Mouse (Mus musculus) lung, postnatal 14 days (tissue): Measurements from ENCODE around the gene Actr6.
A peak's percentile ranks its signal among the peaks of the same experiment; 100 is the strongest.

Source experiments
- DNase-seq: peaks from one replicate; pipeline ENCODE4 v3.0.0; 2021

Actr6 gene

GRCm38 (mm10) chr10:89732001-89732794 is at the start of gene Actr6:
TSS of gene Actr6 (minus strand) at chr10:89732295.
- peak; percentile 95 for DNase-seq

DNA sequence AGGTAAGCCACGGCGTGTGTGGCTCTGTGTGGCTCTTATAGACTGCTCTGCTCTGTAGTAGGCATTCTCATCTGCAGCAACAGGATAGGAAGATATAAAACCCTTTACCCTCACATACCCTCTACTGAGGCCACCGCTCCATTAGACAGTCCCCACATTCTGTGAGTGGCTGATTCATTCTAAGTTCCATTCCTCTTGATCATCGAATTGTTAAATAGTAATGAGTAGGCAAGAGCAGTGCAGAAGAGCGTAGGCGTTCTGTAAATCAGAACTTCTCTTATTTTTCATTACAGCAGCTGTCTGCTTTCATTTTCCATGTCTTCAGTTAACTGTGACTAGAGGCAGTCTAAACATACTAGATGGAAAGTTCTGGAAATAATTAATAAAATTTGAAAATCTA is 43.9 kb upstream of the Actr6 start:
- DNase-seq, result no peak

DNA sequence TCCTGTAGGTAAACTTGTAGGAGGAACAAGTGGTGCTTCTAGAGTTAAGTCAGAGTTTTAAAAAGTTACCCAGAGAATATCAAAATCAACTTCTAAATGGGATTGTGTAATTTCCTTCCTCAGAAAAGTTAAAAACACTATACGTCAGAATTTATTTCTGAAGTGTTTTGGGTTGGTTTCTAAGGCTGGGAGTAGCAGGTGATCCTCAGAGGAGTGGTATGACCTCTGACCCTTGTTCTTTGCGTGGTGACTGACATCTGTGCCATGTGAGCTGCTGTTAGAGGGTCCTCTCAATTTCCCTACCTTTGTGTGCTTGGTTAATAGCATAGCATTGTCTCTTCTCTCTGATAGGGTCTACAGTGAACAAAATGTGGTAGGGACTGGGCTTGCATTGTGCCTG is 39.8 kb upstream of the Actr6 start:
- no peak for DNase-seq

- DNase-seq, result no peak
Observed at GRCm38 (mm10) chr10:89769096-89769495, 37.0 kb upstream of the Actr6 start.

DNA sequence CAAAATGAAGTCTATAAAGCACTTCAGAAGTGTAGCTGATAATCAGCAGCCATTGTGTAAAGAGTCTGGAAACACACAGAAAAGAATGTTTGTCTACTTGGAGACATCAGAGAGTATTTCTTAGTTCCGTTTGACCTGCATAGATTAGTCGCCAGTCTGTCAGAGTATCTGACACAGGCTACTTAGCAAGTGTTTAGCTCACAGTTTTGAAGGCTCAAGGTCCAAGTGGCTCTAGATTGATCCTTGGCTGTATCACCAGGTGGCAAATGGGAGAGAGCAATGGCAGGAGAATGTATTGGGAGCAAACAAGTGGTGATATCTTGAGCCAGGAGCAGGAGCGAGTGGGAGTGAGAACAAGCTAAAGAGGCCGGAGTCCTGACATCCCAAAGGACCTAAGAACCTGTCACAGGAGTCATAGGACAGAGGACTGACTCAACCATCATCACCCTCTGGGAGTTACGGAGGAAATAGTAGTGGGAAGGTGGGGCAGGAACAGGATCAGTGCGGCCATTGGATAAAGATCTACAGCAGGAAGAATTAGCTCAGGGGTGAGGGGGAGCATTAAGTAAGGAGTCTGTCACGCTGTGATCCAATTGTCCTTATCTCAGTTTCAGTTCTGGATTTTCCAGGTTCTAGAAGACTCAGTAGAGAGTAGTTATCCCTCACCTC is 36.4 kb upstream of the Actr6 start:
- DNase-seq, result no peak

DNA sequence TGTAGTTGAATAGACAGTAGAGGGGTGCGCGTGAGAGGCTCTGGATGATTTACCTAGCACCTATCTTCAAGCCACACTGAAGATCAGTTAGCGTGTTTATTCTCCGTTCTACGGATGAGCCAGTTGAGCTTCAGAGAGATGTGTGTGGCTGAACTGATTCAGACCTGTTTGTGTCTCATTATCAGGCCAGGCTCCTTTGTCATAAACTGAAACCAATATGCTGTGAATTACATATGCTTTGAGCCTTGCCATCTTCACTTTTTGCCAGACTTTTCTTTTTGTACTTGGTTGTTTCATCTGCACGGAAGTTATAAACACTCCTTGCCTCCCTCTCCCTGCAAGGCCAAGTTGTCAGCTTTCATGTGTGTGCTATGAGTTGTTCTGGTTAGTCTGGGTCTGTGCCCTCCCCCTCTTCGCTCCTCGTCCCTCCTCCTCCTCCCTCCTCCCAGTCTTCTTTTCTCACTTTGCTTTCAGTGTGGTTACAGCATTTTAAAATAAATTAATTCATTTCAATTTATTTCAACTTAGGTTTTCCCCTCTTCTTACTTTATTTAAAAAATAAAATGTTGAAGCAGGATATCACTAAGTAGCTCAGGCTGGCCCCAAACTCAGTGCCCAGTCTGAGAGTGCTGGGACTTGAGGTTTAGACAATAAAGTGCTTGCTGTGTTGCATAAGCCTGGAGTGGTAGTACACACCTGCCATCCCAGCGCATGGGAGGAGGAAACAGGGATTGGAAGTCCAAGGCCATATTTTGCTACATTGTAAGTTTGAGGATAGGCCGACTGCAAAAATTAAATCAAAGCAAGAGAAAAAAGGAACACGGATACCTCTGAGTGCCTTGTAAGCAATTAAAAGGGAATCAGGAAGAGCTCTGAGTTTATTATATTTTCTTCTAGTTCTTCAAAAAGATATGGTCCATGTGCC is 34.0 kb upstream of the Actr6 start:
- DNase-seq, result no peak

DNA sequence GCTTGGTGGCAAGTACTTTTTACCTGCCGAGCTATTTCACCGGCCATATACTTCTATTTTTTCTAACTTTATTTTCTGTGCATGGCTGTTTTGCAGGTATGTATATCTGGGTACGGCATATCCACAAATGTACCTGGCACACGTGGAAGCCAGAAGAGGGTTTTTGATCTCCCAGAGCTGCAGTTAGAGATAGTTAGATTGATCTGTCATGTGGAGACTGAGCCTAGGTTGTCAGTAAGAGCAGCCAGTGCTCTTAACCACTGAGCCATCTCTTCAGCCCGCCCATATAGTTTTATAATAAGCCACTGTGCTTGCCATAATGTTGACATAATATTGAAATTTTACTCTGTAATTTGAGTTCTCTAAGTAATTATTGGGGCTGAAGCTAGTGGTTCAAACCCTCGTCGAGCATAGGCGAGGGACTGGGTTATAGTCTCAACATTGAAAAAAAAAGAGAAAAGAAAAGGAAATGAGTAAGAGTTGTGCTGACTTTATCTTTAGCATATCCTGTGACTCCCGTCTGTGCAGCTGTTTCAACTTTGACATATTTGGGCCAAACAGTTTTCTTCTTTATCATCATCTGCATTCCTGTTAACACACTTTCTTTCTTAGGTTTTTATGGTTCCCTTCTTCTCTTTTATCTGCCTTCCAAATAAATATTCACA is 32.5 kb upstream of the Actr6 start:
- no peak for DNase-seq

DNA sequence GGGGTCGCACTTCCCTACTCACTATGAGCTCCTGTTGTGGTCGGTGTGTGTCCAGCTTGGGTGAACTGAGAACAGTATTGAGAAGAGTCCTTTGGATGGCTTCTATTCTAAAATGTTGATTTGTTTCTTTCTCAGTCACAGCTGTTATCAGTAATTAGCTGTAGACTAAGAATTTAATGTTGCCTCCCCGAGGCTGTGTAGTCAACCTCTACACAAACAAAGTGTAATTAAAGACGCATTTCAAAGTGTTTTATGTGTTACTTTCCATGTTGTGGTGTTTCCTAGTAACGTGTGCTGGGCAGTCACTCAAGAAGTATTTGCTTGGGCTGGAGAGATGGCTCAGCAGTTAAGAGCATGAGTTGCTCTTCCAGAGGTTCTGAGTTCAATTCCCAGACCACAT is 28.7 kb upstream of the Actr6 start:
- DNase-seq, result no peak

- DNase-seq, result no peak
Observed at GRCm38 (mm10) chr10:89755231-89755630, 23.1 kb upstream of the Actr6 start.

- DNase-seq, result peak; percentile 23
Observed at GRCm38 (mm10) chr10:89751069-89751468, 19.0 kb upstream of the Actr6 start.

DNA sequence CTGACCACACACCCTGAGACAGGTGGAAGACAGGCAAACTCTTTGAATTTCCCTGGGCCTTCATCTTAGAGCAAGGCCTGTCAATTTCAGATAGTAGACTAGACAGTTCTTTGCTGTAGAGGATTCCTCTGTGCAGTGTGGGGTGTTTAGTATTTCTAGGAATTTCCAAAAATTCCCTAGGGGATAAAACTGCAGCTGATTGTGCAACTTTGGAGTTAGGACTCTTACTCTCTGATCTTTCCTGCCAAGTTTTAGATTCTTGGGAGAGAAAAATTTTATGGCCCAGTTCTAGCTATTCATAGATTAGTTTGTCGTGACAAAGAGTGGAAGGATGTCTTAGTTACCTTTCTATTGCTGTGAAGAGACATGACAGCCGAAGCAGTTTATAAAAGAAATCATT is 16.5 kb upstream of the Actr6 start:
- DNase-seq, result no peak

DNA sequence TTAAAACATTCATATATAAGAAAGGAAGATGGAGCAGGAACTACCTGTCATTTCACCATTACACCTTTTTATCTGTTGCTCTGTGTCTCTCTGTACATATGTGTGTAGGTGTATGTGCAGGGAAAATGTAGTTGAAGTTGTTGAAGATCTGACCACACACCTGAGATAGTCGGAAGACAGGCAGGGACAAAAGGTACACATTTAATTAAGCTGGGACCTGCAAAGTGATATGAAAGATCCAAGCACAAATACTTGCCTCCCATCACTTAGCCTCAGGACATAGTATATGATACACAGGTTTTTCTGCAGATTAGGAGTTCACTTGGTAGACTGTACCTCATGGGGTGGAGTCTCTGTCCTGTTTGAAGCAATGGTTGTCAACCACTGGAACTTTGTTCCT is 15.8 kb upstream of the Actr6 start:
- DNase-seq, result no peak

DNA sequence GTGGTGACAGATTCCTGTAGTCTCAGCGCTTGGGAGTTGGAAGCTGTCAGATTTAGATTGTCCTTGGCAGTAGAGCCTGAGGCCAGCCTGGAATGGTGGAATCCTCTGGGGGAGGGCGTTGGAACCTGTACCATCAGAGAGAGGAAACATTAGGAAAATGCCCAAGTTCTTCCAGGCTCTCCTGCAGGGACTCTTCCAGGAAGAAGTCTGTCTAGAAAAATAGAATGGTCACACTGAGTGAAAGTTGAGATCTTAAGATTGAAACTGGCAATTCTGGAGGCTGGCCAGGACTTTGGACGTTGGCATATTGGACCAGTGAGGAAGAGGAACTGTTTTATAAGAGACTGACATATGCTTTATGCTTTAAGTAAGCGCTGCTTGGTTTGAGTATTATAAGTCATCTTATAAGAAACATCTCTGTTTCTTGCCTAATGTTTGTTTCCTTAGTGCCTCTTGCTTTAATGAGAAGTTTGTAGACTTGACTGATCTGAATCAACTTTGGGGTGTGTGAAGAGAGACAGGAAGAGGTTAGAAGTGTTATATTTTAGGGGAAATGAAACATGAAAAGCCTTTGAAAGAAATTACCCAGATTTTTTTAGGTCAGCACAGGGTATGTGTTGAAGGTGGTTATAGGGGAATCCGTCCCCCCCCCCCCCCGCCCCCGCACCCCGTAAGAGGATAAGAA is 15.3 kb upstream of the Actr6 start:
- no peak for DNase-seq

- DNase-seq, result no peak
Observed at GRCm38 (mm10) chr10:89746581-89746980, 14.5 kb upstream of the Actr6 start.

GRCm38 (mm10) chr10:89745666-89746020 is 13.5 kb upstream of the Actr6 start:
- no peak for DNase-seq

GRCm38 (mm10) chr10:89744871-89745665 is 13.0 kb upstream of the Actr6 start, which contains the start of gene Uhrf1bp1l:
TSS of gene Uhrf1bp1l (plus strand) at chr10:89744991.
- peak; percentile 96 for DNase-seq

- DNase-seq, result no peak
Observed at GRCm38 (mm10) chr10:89744341-89744740, 12.2 kb upstream of the Actr6 start.

DNA sequence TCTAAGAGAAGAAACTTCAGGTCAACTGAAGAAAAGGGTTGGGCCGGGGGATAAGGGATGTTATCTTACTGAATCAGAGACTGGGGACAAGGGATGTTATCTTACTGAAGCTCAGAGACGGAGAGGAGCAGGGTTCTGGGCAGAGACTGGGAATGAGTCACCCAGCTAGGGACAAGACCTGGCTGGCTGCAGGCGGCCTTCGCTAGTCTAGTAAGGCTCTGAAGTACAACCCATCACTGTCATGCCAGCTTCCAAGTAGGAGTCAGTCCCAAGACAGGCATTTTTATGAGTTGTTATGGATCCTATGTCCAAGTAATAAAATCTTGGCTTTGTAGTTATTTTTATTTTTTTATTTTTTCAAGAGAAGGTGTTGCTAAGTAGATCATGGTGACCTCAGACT is 11.2 kb upstream of the Actr6 start:
- DNase-seq, result no peak

GRCm38 (mm10) chr10:89740995-89741394 is 8.9 kb upstream of the Actr6 start:
- no peak for DNase-seq

DNA sequence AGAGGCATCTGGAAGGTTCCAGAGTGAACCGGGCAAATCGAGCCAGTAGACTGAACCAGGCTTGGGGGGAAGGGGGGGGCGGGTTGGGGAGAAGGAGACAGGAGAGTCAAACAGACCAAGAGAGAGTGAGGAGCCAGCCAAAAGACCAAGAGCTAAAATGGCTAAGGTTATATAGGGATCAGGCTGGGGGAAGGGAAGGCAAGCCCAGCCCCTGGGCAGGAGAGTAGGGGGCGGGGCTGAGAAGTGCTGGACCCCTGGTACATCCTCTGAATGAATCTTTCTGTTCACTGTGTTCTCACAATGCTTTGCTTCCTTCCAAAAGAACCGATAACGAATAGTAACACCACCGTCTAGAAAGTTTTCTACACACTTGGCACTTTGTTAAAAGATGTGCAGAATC is 7.6 kb upstream of the Actr6 start:
- DNase-seq, result no peak

DNA sequence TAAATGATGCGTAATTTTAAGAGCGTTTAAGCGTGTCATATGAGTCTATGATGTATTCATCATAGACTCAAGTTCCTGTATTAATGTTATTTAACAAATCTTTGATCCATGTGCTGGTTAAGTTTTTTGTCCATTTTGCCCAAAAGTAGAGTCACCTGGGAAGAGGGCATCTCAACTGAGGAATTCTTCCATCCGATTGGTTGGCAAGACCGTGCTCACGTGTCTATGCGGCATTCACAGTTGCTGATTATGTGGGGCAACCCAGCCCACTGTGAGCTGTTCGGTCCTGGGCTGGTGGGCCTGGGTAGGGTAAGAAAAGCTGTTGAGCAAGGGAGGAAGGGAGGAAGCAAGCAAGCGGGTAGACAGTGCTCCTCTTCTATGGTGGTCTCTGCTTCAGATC is 6.3 kb upstream of the Actr6 start:
- no peak for DNase-seq
